Mouse (Mus musculus) cerebellum, adult 2 months (tissue): ENCODE measurements around the gene Ryr3. TPM values are rescaled to one million over a fixed set of nuclear protein-coding genes. Genes with fewer than 3 reads are reported as not detected.
A peak's percentile ranks its signal among the peaks of the same experiment; 100 is the strongest.

ENCODE experiments used
- DNase-seq, 2 experiments: peaks; one replicate each; pipeline ENCODE4 v3.0.0; 2021
- H3K27ac ChIP-seq: fragments of 200-500 bp; 2 replicates; pipeline ENCODE4 v1.5.1; 2012; ENCODE audit warnings: low read length, control low read depth, inconsistent platforms; ENCODE audit not compliant: insufficient read depth
- H3K27me3 ChIP-seq: fragments of 200-500 bp; 2 replicates; pipeline ENCODE4 v1.6.1; 2012; ENCODE audit warnings: inconsistent platforms, mild to moderate bottlenecking, low read length, moderate library complexity; ENCODE audit not compliant: control insufficient read depth, insufficient read depth
- H3K4me1 ChIP-seq: fragments of 200-500 bp; 2 replicates; pipeline ENCODE4 v1.6.1; 2011; ENCODE audit warnings: low read length; ENCODE audit not compliant: control insufficient read depth, insufficient read depth
- H3K4me3 ChIP-seq: fragments of 200-500 bp; replicated peaks from 2 replicates; pipeline ENCODE3; 2011; ENCODE audit warnings: mild to moderate bottlenecking, low read depth, low read length, control low read depth; ENCODE audit not compliant: insufficient read depth
- CTCF ChIP-seq: fragments of 200-500 bp; IDR thresholded peaks from 2 replicates; pipeline ENCODE4 v1.5.1; 2011; ENCODE audit warnings: low read depth, mild to moderate bottlenecking, control low read depth, low read length, moderate library complexity, borderline replicate concordance; ENCODE audit not compliant: insufficient read depth
- POLR2A ChIP-seq: fragments of 200-500 bp; IDR thresholded peaks from 2 replicates; pipeline ENCODE4 v1.6.1; 2011; ENCODE audit warnings: low read length, control low read depth, borderline replicate concordance; ENCODE audit not compliant: insufficient read depth
- WGBS: fragments of 180-500 bp; shearing (Covaris S2); methylation state at CpG from one replicate; pipeline ENCODE4 v1.1.7; 2018; 5-methylcytosine and 5-hydroxymethylcytosine counted together
- polyA plus RNA-seq: library from polyadenylated mRNA; depleted of rRNA; stranded (reverse); fragments of >200 nt; gene quantifications from 2 replicates; pipeline ENCODE4 v1.2.3, GENCODE M21; 2012

The Ryr3 gene
- polyA plus RNA-seq, 1 experiment: 16.9 TPM

GRCm38 (mm10) chr2:112931776-112932175 lies 285.1 kb downstream of the Ryr3 start:
- no peak for TF ChIP-seq POLR2A
- TF ChIP-seq CTCF: no peak
- Histone ChIP-seq H3K4me3 (no peak overlapping the region), H3K27ac (no peak overlapping the region), H3K27me3 (no peaks in the 10 kb centered on the region), H3K4me1 (no peaks in the 10 kb centered on the region)
- DNase-seq: no peak
- 54% methylated on average over 1 of the region's 1 CpGs for WGBS

- H3K27me3 ChIP-seq: no peaks in the 10 kb centered on the region
- no peak overlapping the region for H3K27ac ChIP-seq
- no peak overlapping the region for H3K4me3 ChIP-seq
- peaks cover 8% of the 10 kb centered on the region; the same call in 1 of the 2 replicates for H3K4me1 ChIP-seq
- DNase-seq: peak; percentile 32 to 77
- TF ChIP-seq POLR2A (no peak), CTCF (no peak)
Measured at GRCm38 (mm10) chr2:112913796-112914195, 303.1 kb downstream of the Ryr3 start.

GRCm38 (mm10) chr2:112912611-112913010 lies 304.3 kb downstream of the Ryr3 start:
- H3K4me1 ChIP-seq: peaks cover 8% of the 10 kb centered on the region; the same call in 1 of the 2 replicates
- H3K27me3 ChIP-seq: no peaks in the 10 kb centered on the region
- no peak overlapping the region for H3K4me3 ChIP-seq
- DNase-seq: peak in 1 of 2 experiments; percentile 15
- no peak overlapping the region for H3K27ac ChIP-seq
- TF ChIP-seq CTCF (no peak), POLR2A (no peak)

- H3K27me3 ChIP-seq: no peaks in the 10 kb centered on the region
- no peak for DNase-seq
- H3K27ac ChIP-seq: no peak overlapping the region
- H3K4me3 ChIP-seq: no peak overlapping the region
- peaks cover 8% of the 10 kb centered on the region; the same call in 1 of the 2 replicates for H3K4me1 ChIP-seq
- 73% methylated on average over 4 of the region's 4 CpGs for WGBS
- no peak for TF ChIP-seq POLR2A
- TF ChIP-seq CTCF: no peak
Measured at GRCm38 (mm10) chr2:112910579-112910978, 306.3 kb downstream of the Ryr3 start.

- H3K4me1 ChIP-seq: peaks cover 8% of the 10 kb centered on the region; the same call in 1 of the 2 replicates
- H3K4me3 ChIP-seq: no peak overlapping the region
- TF ChIP-seq POLR2A (no peak), CTCF (no peak)
- no peak for DNase-seq
- no peak overlapping the region for H3K27ac ChIP-seq
- H3K27me3 ChIP-seq: no peaks in the 10 kb centered on the region
- WGBS: 68% methylated on average over 4 of the region's 4 CpGs
Measured at GRCm38 (mm10) chr2:112909142-112909541, 307.8 kb downstream of the Ryr3 start.

- Histone ChIP-seq H3K4me3 (no peak overlapping the region), H3K27me3 (no peaks in the 10 kb centered on the region), H3K27ac (no peak overlapping the region), H3K4me1 (peaks cover 3% of the 10 kb centered on the region; the same call in 1 of the 2 replicates)
- no peak for TF ChIP-seq POLR2A
- no peak for TF ChIP-seq CTCF
- WGBS: 73% methylated on average over 5 of the region's 5 CpGs
- no peak for DNase-seq
Measured at GRCm38 (mm10) chr2:112900747-112901146, 316.1 kb downstream of the Ryr3 start.

- no peak for DNase-seq
- 69% methylated on average over 4 of the region's 4 CpGs for WGBS
Measured at GRCm38 (mm10) chr2:112884456-112885114, 332.3 kb downstream of the Ryr3 start.

GRCm38 (mm10) chr2:112881805-112882204 lies 335.1 kb downstream of the Ryr3 start:
- 34% methylated on average over 2 of the region's 2 CpGs for whole genome bisulfite sequencing
- Histone ChIP-seq H3K27ac (peak overlapping the region; percentile 73; the same call in 1 of the 2 replicates), H3K4me1 (peaks cover 14% of the 10 kb centered on the region; the same call in 1 of the 2 replicates), H3K4me3 (no peak overlapping the region), H3K27me3 (no peaks in the 10 kb centered on the region)
- peak; percentile 34 to 86 for DNase-seq
- no peak for TF ChIP-seq CTCF
- TF ChIP-seq POLR2A: no peak

More at GRCm38 (mm10) chr2:112884456-112885114, 332.3 kb downstream of the Ryr3 start:
- no peak overlapping the region for H3K4me3 ChIP-seq
- H3K4me1 ChIP-seq: peaks cover 14% of the 10 kb centered on the region; the same call in 1 of the 2 replicates
- H3K27ac ChIP-seq: no peak overlapping the region
- no peak for TF ChIP-seq POLR2A
- no peak for TF ChIP-seq CTCF
- H3K27me3 ChIP-seq: no peaks in the 10 kb centered on the region
